Mouse (Mus musculus) liver, embryonic 15.5 days (tissue): Measurements from ENCODE around the gene Sept5. TPM values are rescaled to one million over a fixed set of nuclear protein-coding genes. Genes with fewer than 3 reads are reported as not detected.

Source experiments
- ATAC-seq: fragments of 200-750 bp; cut with Nextera tagmentation; 2 replicates; pipeline ENCODE4 v1.8.0; 2017; ENCODE audit warnings: moderate number of reproducible peaks, mild to moderate bottlenecking, moderate library complexity; ENCODE audit not compliant: insufficient read depth
- H3K27ac ChIP-seq: fragments of 300-500 bp; sonication (generic); replicated peaks from 2 replicates; pipeline ENCODE4 v1.5.1; 2015; ENCODE audit warnings: mild to moderate bottlenecking, inconsistent platforms
- H3K27me3 ChIP-seq: fragments of 300-500 bp; sonication (generic); 2 replicates; pipeline ENCODE4 v1.6.1; 2015; ENCODE audit warnings: mild to moderate bottlenecking, inconsistent platforms
- H3K36me3 ChIP-seq: fragments of 300-500 bp; sonication (generic); replicated peaks from 2 replicates; pipeline ENCODE4 v1.6.1; 2015; ENCODE audit warnings: moderate library complexity, mild to moderate bottlenecking, inconsistent platforms
- H3K4me1 ChIP-seq: fragments of 300-500 bp; sonication (generic); replicated peaks from 2 replicates; pipeline ENCODE4 v1.6.1; 2015; ENCODE audit warnings: inconsistent platforms
- H3K4me2 ChIP-seq: fragments of 300-500 bp; sonication (generic); 2 replicates; pipeline ENCODE4 v1.6.1; 2015; ENCODE audit warnings: moderate library complexity, mild to moderate bottlenecking, inconsistent platforms
- H3K4me3 ChIP-seq: fragments of 300-500 bp; sonication (generic); replicated peaks from 2 replicates; pipeline ENCODE4 v1.5.1; 2015; ENCODE audit warnings: mild to moderate bottlenecking, inconsistent platforms
- H3K9ac ChIP-seq: fragments of 300-500 bp; sonication (generic); 2 replicates; pipeline ENCODE4 v1.6.1; 2015; ENCODE audit warnings: moderate library complexity, mild to moderate bottlenecking, inconsistent platforms
- H3K9me3 ChIP-seq: fragments of 300-500 bp; sonication (generic); replicated peaks from 2 replicates; pipeline ENCODE4 v1.6.1; 2016; ENCODE audit warnings: inconsistent platforms
- WGBS: fragments of 180-500 bp; shearing (Covaris S2); methylation state at CpG from one replicate; pipeline ENCODE4 v1.1.7; 2015; ENCODE audit warnings: mixed read lengths; ENCODE audit not compliant: insufficient replicate concordance; 5-methylcytosine and 5-hydroxymethylcytosine counted together
- polyA plus RNA-seq: library from polyadenylated mRNA; unstranded; fragments of >200 nt; fragmentation: Nextera tagmentation; extraction: Ambion mirVana; gene quantifications from 2 replicates; pipeline ENCODE4 v1.2.1, GENCODE M21; 2015

Sept5 gene
- polyA plus RNA-seq, 1 experiment from 2014 or later, result 3.5 TPM

- Histone ChIP-seq H3K9ac (no peak overlapping the region), H3K36me3 (no peaks in the 10 kb centered on the region), H3K4me2 (no peak overlapping the region), H3K4me1 (no peaks in the 10 kb centered on the region), H3K4me3 (no peak overlapping the region), H3K27me3 (peaks cover 52% of the 10 kb centered on the region), H3K27ac (no peak overlapping the region), H3K9me3 (no peaks in the 10 kb centered on the region)
- 58% methylated on average over 2 of the region's 2 CpGs for WGBS
- ATAC-seq, result no peak
These were observed 20.7 kb downstream of the Sept5 start for GRCm38 (mm10) chr16:18609099-18609498.

GRCm38 (mm10) chr16:18608226-18608625 is 21.5 kb downstream of the Sept5 start:
- no peak overlapping the region for H3K4me2 ChIP-seq
- H3K36me3 ChIP-seq, result no peaks in the 10 kb centered on the region
- H3K9ac ChIP-seq, result no peak overlapping the region
- no peaks in the 10 kb centered on the region for H3K9me3 ChIP-seq
- 14% methylated on average over 11 of the region's 11 CpGs for WGBS
- H3K4me3 ChIP-seq, result no peak overlapping the region
- no peaks in the 10 kb centered on the region for H3K4me1 ChIP-seq
- no peak overlapping the region for H3K27ac ChIP-seq
- peaks cover 47% of the 10 kb centered on the region for H3K27me3 ChIP-seq
- ATAC-seq, result no peak

- H3K4me1 ChIP-seq, result no peaks in the 10 kb centered on the region
- no peak overlapping the region for H3K27ac ChIP-seq
- 63% methylated on average over 5 of the region's 5 CpGs for WGBS
- H3K9me3 ChIP-seq, result no peaks in the 10 kb centered on the region
- no peaks in the 10 kb centered on the region for H3K36me3 ChIP-seq
- ATAC-seq, result no peak
- H3K27me3 ChIP-seq, result peaks cover 34% of the 10 kb centered on the region
- H3K4me2 ChIP-seq, result no peak overlapping the region
- H3K9ac ChIP-seq, result no peak overlapping the region
- H3K4me3 ChIP-seq, result no peak overlapping the region
These were observed 24.0 kb downstream of the Sept5 start for GRCm38 (mm10) chr16:18605705-18606104.

GRCm38 (mm10) chr16:18604267-18604701 is 25.5 kb downstream of the Sept5 start:
- peaks cover 22% of the 10 kb centered on the region for H3K27me3 ChIP-seq

GRCm38 (mm10) chr16:18601447-18601846 is 28.3 kb downstream of the Sept5 start:
- Histone ChIP-seq H3K9ac (no peak overlapping the region), H3K27ac (no peak overlapping the region), H3K4me2 (no peak overlapping the region), H3K36me3 (no peaks in the 10 kb centered on the region), H3K4me3 (no peak overlapping the region), H3K4me1 (no peaks in the 10 kb centered on the region), H3K27me3 (peaks cover 14% of the 10 kb centered on the region), H3K9me3 (no peaks in the 10 kb centered on the region)
- 69% methylated on average over 7 of the region's 7 CpGs for WGBS
- no peak for ATAC-seq

More at GRCm38 (mm10) chr16:18604267-18604701, 25.5 kb downstream of the Sept5 start:
- no peak overlapping the region for H3K27ac ChIP-seq
- H3K9ac ChIP-seq, result no peak overlapping the region
- WGBS, result 50% methylated on average over 8 of the region's 8 CpGs
- H3K36me3 ChIP-seq, result no peaks in the 10 kb centered on the region
- no peaks in the 10 kb centered on the region for H3K4me1 ChIP-seq
- no peak for ATAC-seq
- H3K4me2 ChIP-seq, result no peak overlapping the region
- H3K4me3 ChIP-seq, result no peak overlapping the region
- H3K9me3 ChIP-seq, result no peaks in the 10 kb centered on the region

- Histone ChIP-seq H3K27me3 (peaks cover 40% of the 10 kb centered on the region), H3K27ac (no peak overlapping the region), H3K4me3 (no peak overlapping the region), H3K9me3 (no peaks in the 10 kb centered on the region), H3K4me2 (no peak overlapping the region), H3K9ac (no peak overlapping the region), H3K4me1 (no peaks in the 10 kb centered on the region), H3K36me3 (no peaks in the 10 kb centered on the region)
- ATAC-seq, result no peak
- 25% methylated on average over 3 of the region's 3 CpGs for WGBS
These were observed 31.7 kb downstream of the Sept5 start for GRCm38 (mm10) chr16:18598006-18598405.

GRCm38 (mm10) chr16:18596255-18596654 is 33.5 kb downstream of the Sept5 start:
- H3K4me1 ChIP-seq, result peaks cover 6% of the 10 kb centered on the region
- H3K4me3 ChIP-seq, result no peak overlapping the region
- peaks cover 54% of the 10 kb centered on the region for H3K27me3 ChIP-seq
- H3K9ac ChIP-seq, result no peak overlapping the region
- WGBS, result 49% methylated on average over 5 of the region's 5 CpGs
- no peak overlapping the region for H3K4me2 ChIP-seq
- no peak for ATAC-seq
- H3K27ac ChIP-seq, result no peak overlapping the region
- no peaks in the 10 kb centered on the region for H3K9me3 ChIP-seq
- no peaks in the 10 kb centered on the region for H3K36me3 ChIP-seq

GRCm38 (mm10) chr16:18593930-18594329 is 35.8 kb downstream of the Sept5 start:
- Histone ChIP-seq H3K27me3 (peaks cover 78% of the 10 kb centered on the region), H3K4me1 (peaks cover 18% of the 10 kb centered on the region), H3K27ac (no peak overlapping the region), H3K4me3 (no peak overlapping the region), H3K9me3 (no peaks in the 10 kb centered on the region), H3K36me3 (no peaks in the 10 kb centered on the region), H3K4me2 (no peak overlapping the region), H3K9ac (no peak overlapping the region)
- ATAC-seq, result no peak
- WGBS, result 57% methylated on average over 2 of the region's 2 CpGs

- peaks cover 28% of the 10 kb centered on the region for H3K4me1 ChIP-seq
- H3K4me2 ChIP-seq, result peak overlapping the region; percentile 35
- WGBS, result 4% methylated on average over 59 of the region's 59 CpGs
- peak overlapping the region; percentile 17; the same call in 1 of the 2 replicates for H3K4me3 ChIP-seq
- H3K9ac ChIP-seq, result no peak overlapping the region
- no peaks in the 10 kb centered on the region for H3K9me3 ChIP-seq
- no peak for ATAC-seq
- no peak overlapping the region for H3K27ac ChIP-seq
- H3K36me3 ChIP-seq, result no peaks in the 10 kb centered on the region
- H3K27me3 ChIP-seq, result peaks cover 93% of the 10 kb centered on the region
These were observed 38.4 kb downstream of the Sept5 start for GRCm38 (mm10) chr16:18591047-18592018.

GRCm38 (mm10) chr16:18589804-18590790 is 39.7 kb downstream of the Sept5 start, which contains the start of gene Tbx1:
Gene Tbx1 (minus strand): TSS chr16:18590671.
- Histone ChIP-seq H3K4me2 (peak within 1 kb of the TSS; percentile 58), H3K27ac (no peak within 1 kb of the TSS), H3K9me3 (no peaks in the 10 kb centered on the region), H3K4me1 (peaks cover 32% of the 10 kb centered on the region), H3K36me3 (no peaks in the 10 kb centered on the region), H3K4me3 (peak within 1 kb of the TSS; percentile 42), H3K27me3 (peaks cover 97% of the 10 kb centered on the region), H3K9ac (no peak within 1 kb of the TSS)
- 1% methylated on average over 48 of the region's 48 CpGs for WGBS
- no peak for ATAC-seq
